Mouse (Mus musculus) embryonic fibroblast, embryonic 13.5 days (primary cell): Measurements from ENCODE around the gene Rtn4r.

Experiments used
- CTCF ChIP-seq: IDR thresholded peaks from 2 replicates; pipeline ENCODE4 v1.5.1; 2011; ENCODE audit warnings: mild to moderate bottlenecking, control low read depth, low read length, moderate library complexity, borderline replicate concordance; ENCODE audit not compliant: insufficient read depth
- POLR2A ChIP-seq: IDR thresholded peaks from 2 replicates; pipeline ENCODE4 v1.6.1; 2011; ENCODE audit warnings: low read depth, mild to moderate bottlenecking, control low read depth, low read length, moderate library complexity

DNA sequence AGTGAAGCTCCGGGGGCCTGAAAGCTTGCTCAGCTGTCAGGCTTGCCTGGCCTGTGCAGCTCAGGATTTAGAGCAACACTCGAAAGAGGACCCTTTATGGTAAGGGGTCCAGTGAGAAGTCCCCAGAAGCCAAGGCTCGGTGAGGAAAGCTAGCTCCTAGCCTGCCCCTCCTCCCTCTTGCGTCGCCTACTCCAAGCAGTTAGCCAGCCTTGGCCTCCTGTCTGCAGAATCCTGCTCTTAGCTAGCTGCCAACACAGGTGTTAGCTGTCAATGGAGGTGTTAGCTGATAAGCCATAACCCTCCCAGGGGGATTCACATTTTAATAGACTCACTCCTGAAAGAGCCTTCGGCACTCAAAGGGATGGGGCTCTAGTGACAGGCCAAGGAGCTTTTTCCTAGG lies 21.8 kb downstream of the Rtn4r start:
- TF ChIP-seq CTCF (no peak), POLR2A (no peak)
